Mouse (Mus musculus) lung, postnatal 0 days (tissue): Measurements from ENCODE around the gene Magi1. TPM values are rescaled to one million over a fixed set of nuclear protein-coding genes. Genes with fewer than 3 reads are reported as not detected.

Experiments used
- ATAC-seq: fragments of 200-750 bp; cut with Nextera tagmentation; 2 replicates; pipeline ENCODE4 v1.8.0; 2017; ENCODE audit warnings: moderate library complexity
- DNase-seq: peaks from one replicate; pipeline ENCODE4 v3.0.0-alpha.2; 2016; ENCODE audit warnings: low spot score
- H3K27ac ChIP-seq: fragments of 300-500 bp; sonication (generic); 2 replicates; pipeline ENCODE4 v1.5.1; 2014; ENCODE audit warnings: antibody characterized with exemption, mild to moderate bottlenecking, low read length, mixed read lengths
- H3K27me3 ChIP-seq: fragments of 300-500 bp; sonication (generic); replicated peaks from 2 replicates; pipeline ENCODE4 v1.6.1; 2014; ENCODE audit warnings: low read length, mixed read lengths; ENCODE audit not compliant: insufficient read depth
- H3K36me3 ChIP-seq: fragments of 300-500 bp; sonication (generic); 2 replicates; pipeline ENCODE4 v1.6.1; 2014; ENCODE audit warnings: low read length, mixed read lengths; ENCODE audit not compliant: insufficient read depth
- H3K4me1 ChIP-seq: fragments of 300-500 bp; sonication (generic); 2 replicates; pipeline ENCODE4 v1.6.1; 2014; ENCODE audit warnings: antibody characterized with exemption, low read depth, low read length, mixed read lengths; ENCODE audit not compliant: insufficient read depth
- H3K4me2 ChIP-seq: fragments of 300-500 bp; sonication (generic); replicated peaks from 2 replicates; pipeline ENCODE4 v1.6.1; 2014; ENCODE audit warnings: low read depth, mild to moderate bottlenecking, low read length, moderate library complexity, mixed read lengths
- H3K4me3 ChIP-seq: fragments of 300-500 bp; sonication (generic); 2 replicates; pipeline ENCODE4 v1.5.1; 2014; ENCODE audit warnings: low read depth, low read length
- H3K9ac ChIP-seq: fragments of 300-500 bp; sonication (generic); replicated peaks from 2 replicates; pipeline ENCODE4 v1.6.1; 2014; ENCODE audit warnings: low read depth, mild to moderate bottlenecking
- H3K9me3 ChIP-seq: fragments of 300-500 bp; sonication (generic); 2 replicates; pipeline ENCODE4 v1.6.1; 2016; ENCODE audit warnings: low read length, mixed read lengths
- CTCF ChIP-seq: IDR thresholded peaks from 2 replicates; pipeline ENCODE4 v1.5.1; 2016; ENCODE audit warnings: antibody characterized with exemption, mild to moderate bottlenecking
- EP300 ChIP-seq: IDR thresholded peaks from 2 replicates; pipeline ENCODE4 v1.6.1; 2016; ENCODE audit warnings: antibody characterized with exemption, mild to moderate bottlenecking, control low read depth
- WGBS: fragments of 180-500 bp; shearing (Covaris S2); extraction: QIAGEN DNeasy Blood & Tissue Kit; methylation state at CpG from one replicate; pipeline ENCODE4 v1.1.7; 2014; 5-methylcytosine and 5-hydroxymethylcytosine counted together
- polyA plus RNA-seq: library from polyadenylated mRNA; unstranded; fragments of >200 nt; fragmentation: Nextera tagmentation; extraction: Ambion mirVana; gene quantifications from 2 replicates; pipeline ENCODE4 v1.2.1, GENCODE M21; 2015

Magi1 gene
- polyA plus RNA-seq, 1 experiment from 2014 or later = 10.7 TPM

DNA sequence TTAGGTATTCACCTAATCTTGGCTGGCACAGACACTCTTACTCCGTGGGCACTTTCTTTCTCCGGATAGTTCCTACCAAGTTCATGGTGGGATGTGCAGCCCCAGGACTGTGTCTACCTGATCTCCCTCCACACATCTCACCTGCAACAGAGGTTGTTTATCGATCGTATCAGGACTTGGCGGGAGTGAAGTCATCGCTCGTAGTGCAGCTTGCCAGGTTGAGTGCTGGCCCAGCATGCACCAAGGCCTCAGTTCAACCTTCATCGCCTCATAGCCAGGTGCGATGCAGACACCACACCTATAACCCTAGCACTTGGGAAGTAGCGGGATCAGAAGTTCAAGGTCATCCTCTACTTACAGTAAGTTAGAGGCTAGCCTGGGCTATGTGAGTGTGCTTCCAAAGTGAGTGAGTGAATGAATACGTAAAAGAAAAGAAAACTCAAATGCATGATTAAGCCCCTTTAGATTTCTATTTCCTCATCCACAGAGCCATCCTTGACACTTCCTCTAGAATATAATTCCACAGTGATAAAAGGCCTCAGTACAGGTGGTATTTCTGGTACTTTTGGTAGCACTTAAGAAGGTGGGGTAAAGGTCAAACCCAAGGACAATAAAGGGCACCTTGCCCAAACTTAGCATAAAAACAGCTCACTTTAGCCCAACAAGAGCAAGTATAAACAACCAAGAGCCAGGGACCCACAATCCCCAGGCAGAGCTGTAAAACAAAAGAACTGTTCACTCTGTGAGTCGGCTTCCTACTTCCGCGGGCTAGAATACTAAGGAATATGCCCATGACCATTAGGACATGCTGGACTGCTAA, 103.2 kb downstream of the Magi1 start:
- no peak for TF ChIP-seq EP300
- no peak for TF ChIP-seq CTCF
- ATAC-seq (no peak), DNase-seq (no peak)
- no peak overlapping the region for H3K4me2 ChIP-seq
- H3K9ac ChIP-seq = no peak overlapping the region
- H3K27ac ChIP-seq = no peak overlapping the region
- no peak overlapping the region for H3K4me3 ChIP-seq
- no peaks in the 10 kb centered on the region for H3K27me3 ChIP-seq
- 86% methylated on average over 14 of the region's 14 CpGs for WGBS
- no peaks in the 10 kb centered on the region for H3K9me3 ChIP-seq
- H3K36me3 ChIP-seq = no peaks in the 10 kb centered on the region
- peaks cover 24% of the 10 kb centered on the region for H3K4me1 ChIP-seq

DNA sequence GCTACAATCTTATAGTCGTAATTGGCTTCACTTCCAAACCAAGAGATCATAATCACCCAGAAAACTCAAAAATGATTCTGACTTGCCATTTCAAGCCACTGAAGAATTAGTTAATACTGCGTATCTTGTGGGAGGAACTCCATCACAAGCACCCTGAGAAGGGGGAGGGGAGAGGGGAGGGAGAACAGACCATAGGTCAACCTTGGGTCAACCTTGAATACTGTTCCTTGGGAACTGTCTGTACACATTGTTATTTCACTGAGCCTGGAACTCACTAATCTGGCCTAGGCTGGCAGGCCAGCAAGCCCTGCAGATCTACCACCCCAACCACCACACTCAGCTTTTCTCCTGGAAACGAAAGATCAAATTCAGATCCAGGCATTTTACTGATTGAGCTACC, 106.2 kb downstream of the Magi1 start:
- ATAC-seq (no peak), DNase-seq (no peak)
- H3K4me1 ChIP-seq = peaks cover 8% of the 10 kb centered on the region; the same call in 1 of the 2 replicates
- no peak overlapping the region for H3K27ac ChIP-seq
- no peaks in the 10 kb centered on the region for H3K27me3 ChIP-seq
- no peak for TF ChIP-seq CTCF
- no peak for TF ChIP-seq EP300
- no peak overlapping the region for H3K4me3 ChIP-seq
- H3K9me3 ChIP-seq = no peaks in the 10 kb centered on the region
- 84% methylated on average over 3 of the region's 3 CpGs for WGBS
- H3K36me3 ChIP-seq = no peaks in the 10 kb centered on the region
- no peak overlapping the region for H3K4me2 ChIP-seq
- no peak overlapping the region for H3K9ac ChIP-seq

DNA sequence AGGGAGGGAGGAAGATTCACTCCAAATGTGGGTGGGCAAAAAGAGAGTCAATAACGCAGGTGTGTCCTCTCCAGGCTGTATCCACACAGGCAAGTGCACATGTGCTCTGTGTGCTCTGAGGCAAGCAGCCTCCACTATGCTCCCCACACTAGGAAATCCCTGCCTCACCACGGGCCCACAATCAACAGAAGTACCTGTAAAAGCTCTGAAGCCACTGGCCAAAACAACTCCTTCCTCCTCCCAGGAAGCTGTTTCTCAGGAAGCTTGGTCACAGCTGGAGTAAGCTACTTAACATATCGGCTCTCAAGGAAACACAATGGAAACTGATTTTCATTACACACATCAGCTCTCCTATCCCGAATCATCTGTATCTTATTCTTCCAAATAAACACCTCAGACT, 107.0 kb downstream of the Magi1 start:
- ATAC-seq (no peak), DNase-seq (no peak)
- H3K27ac ChIP-seq = no peak overlapping the region
- no peak for TF ChIP-seq CTCF
- no peak for TF ChIP-seq EP300
- H3K36me3 ChIP-seq = no peaks in the 10 kb centered on the region
- H3K9me3 ChIP-seq = no peaks in the 10 kb centered on the region
- H3K9ac ChIP-seq = no peak overlapping the region
- peaks cover 4% of the 10 kb centered on the region; the same call in 1 of the 2 replicates for H3K4me1 ChIP-seq
- H3K4me2 ChIP-seq = no peak overlapping the region
- WGBS = 28% methylated on average over 4 of the region's 4 CpGs
- no peaks in the 10 kb centered on the region for H3K27me3 ChIP-seq
- H3K4me3 ChIP-seq = no peak overlapping the region

GRCm38 (mm10) chr6:94171250-94171649, 112.5 kb downstream of the Magi1 start:
- Histone ChIP-seq H3K4me3 (no peak overlapping the region), H3K27me3 (no peaks in the 10 kb centered on the region), H3K4me2 (no peak overlapping the region), H3K27ac (no peak overlapping the region), H3K9me3 (no peaks in the 10 kb centered on the region), H3K36me3 (no peaks in the 10 kb centered on the region), H3K9ac (no peak overlapping the region), H3K4me1 (no peaks in the 10 kb centered on the region; the same call in 1 of the 2 replicates)
- WGBS = 41% methylated on average over 8 of the region's 8 CpGs
- DNase-seq (no peak), ATAC-seq (no peak)
- TF ChIP-seq EP300 (no peak), CTCF (no peak)

- ATAC-seq (no peak), DNase-seq (no peak)
- WGBS = 76% methylated on average over 9 of the region's 9 CpGs
- Histone ChIP-seq H3K9ac (no peak overlapping the region), H3K27me3 (no peaks in the 10 kb centered on the region), H3K4me3 (no peak overlapping the region), H3K27ac (no peak overlapping the region), H3K4me1 (peaks cover 4% of the 10 kb centered on the region; the same call in 1 of the 2 replicates), H3K4me2 (no peak overlapping the region), H3K9me3 (no peaks in the 10 kb centered on the region), H3K36me3 (no peaks in the 10 kb centered on the region)
- TF ChIP-seq CTCF (no peak), EP300 (no peak)
Measured at GRCm38 (mm10) chr6:94169581-94170194, 114.0 kb downstream of the Magi1 start.

DNA sequence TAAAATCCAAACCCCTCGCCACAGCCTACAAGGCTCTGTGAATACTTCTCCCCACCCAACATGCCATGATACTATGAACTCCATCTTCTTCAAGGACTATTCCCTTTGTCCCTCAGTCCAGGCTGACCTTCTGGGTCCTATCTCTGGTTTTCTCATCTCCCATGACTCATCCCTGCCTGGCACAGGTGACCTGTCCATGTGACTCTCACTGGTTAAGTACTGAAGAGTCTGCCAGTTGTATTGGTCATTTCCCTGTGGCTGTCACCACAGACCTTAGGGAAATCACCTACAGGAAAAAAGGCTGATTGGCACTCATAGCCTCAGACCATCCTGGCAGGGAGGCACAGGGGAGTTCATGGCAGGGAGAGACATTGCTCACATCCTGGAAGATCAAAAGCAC, 117.8 kb downstream of the Magi1 start:
- DNase-seq (no peak), ATAC-seq (no peak)
- 89% methylated on average over 1 of the region's 1 CpGs for WGBS
- Histone ChIP-seq H3K27me3 (no peaks in the 10 kb centered on the region), H3K27ac (no peak overlapping the region), H3K9me3 (no peaks in the 10 kb centered on the region), H3K9ac (no peak overlapping the region), H3K4me3 (no peak overlapping the region), H3K4me2 (no peak overlapping the region), H3K36me3 (no peaks in the 10 kb centered on the region), H3K4me1 (peaks cover 9% of the 10 kb centered on the region)
- TF ChIP-seq CTCF = no peak
- no peak for TF ChIP-seq EP300
